Mouse (Mus musculus) heart, adult 2 months (tissue): ENCODE results near the gene Rgs3.

ENCODE experiments used
- CTCF ChIP-seq: fragments of 200-600 bp; IDR thresholded peaks from 2 replicates; pipeline ENCODE4 v1.8.1; 2022; ENCODE audit warnings: antibody characterized with exemption, mild to moderate bottlenecking, moderate library complexity
- EP300 ChIP-seq: fragments of 200-500 bp; IDR thresholded peaks from 2 replicates; pipeline ENCODE4 v1.6.1; 2011; ENCODE audit warnings: low read depth, low read length, control low read depth; ENCODE audit not compliant: insufficient read depth
- POLR2A ChIP-seq: fragments of 200-500 bp; IDR thresholded peaks from 2 replicates; pipeline ENCODE4 v1.6.1; 2011; ENCODE audit warnings: mild to moderate bottlenecking, low read depth, low read length, control low read depth; ENCODE audit not compliant: insufficient read depth

GRCm38 (mm10) chr4:62633243-62633642 lies 73.6 kb downstream of the Rgs3 start:
- TF ChIP-seq CTCF (no peak), EP300 (no peak), POLR2A (no peak)
